Mouse (Mus musculus) intestine, postnatal 0 days (tissue): ENCODE measurements around the gene Ubqln4. TPM values are rescaled to one million over a fixed set of nuclear protein-coding genes. Genes with fewer than 3 reads are reported as not detected.

ENCODE experiments used
- ATAC-seq: fragments of 200-750 bp; cut with Nextera tagmentation; 2 replicates; pipeline ENCODE4 v1.8.0; 2017; ENCODE audit warnings: mild to moderate bottlenecking, moderate TSS enrichment, moderate library complexity
- H3K27ac ChIP-seq: fragments of 300-500 bp; sonication (generic); 2 replicates; pipeline ENCODE4 v1.5.1; 2014; ENCODE audit warnings: mild to moderate bottlenecking, low read depth, low read length, moderate library complexity
- H3K27me3 ChIP-seq: fragments of 300-500 bp; sonication (generic); replicated peaks from 2 replicates; pipeline ENCODE4 v1.6.1; 2014; ENCODE audit warnings: low read length, mixed read lengths; ENCODE audit not compliant: control insufficient read depth, insufficient read depth
- H3K36me3 ChIP-seq: fragments of 300-500 bp; sonication (generic); 2 replicates; pipeline ENCODE4 v1.6.1; 2014; ENCODE audit warnings: mild to moderate bottlenecking, moderate library complexity; ENCODE audit not compliant: control insufficient read depth, insufficient read depth
- H3K4me1 ChIP-seq: fragments of 300-500 bp; sonication (generic); replicated peaks from 2 replicates; pipeline ENCODE4 v1.6.1; 2014; ENCODE audit warnings: antibody characterized with exemption, low read length, mixed read lengths; ENCODE audit not compliant: control insufficient read depth, insufficient read depth
- H3K4me2 ChIP-seq: fragments of 300-500 bp; sonication (generic); replicated peaks from 2 replicates; pipeline ENCODE4 v1.6.1; 2014; ENCODE audit warnings: low read depth, mild to moderate bottlenecking, moderate library complexity
- H3K4me3 ChIP-seq: fragments of 300-500 bp; sonication (generic); 2 replicates; pipeline ENCODE4 v1.5.1; 2014; ENCODE audit warnings: low read depth, low read length
- H3K9ac ChIP-seq: fragments of 300-500 bp; sonication (generic); 2 replicates; pipeline ENCODE4 v1.6.1; 2014; ENCODE audit warnings: mild to moderate bottlenecking, low read depth, low read length
- H3K9me3 ChIP-seq: fragments of 300-500 bp; sonication (generic); 2 replicates; pipeline ENCODE4 v1.6.1; 2016; ENCODE audit warnings: mixed run types; ENCODE audit not compliant: control insufficient read depth
- CTCF ChIP-seq: sonication (generic); IDR thresholded peaks from 2 replicates; pipeline ENCODE4 v1.5.1; 2016; ENCODE audit warnings: low read depth, mild to moderate bottlenecking, control low read depth, antibody characterized with exemption, moderate library complexity
- WGBS: fragments of 180-500 bp; shearing (Covaris S2); extraction: QIAGEN DNeasy Blood & Tissue Kit; methylation state at CpG from one replicate; pipeline ENCODE4 v1.1.7; 2014; 5-methylcytosine and 5-hydroxymethylcytosine counted together
- polyA plus RNA-seq: library from polyadenylated mRNA; unstranded; fragments of >200 nt; fragmentation: Nextera tagmentation; extraction: Ambion mirVana; gene quantifications from 2 replicates; pipeline ENCODE4 v1.2.1, GENCODE M21; 2015

Gene Ubqln4
- polyA plus RNA-seq, 1 experiment from 2014 or later, result 17.3 TPM

GRCm38 (mm10) chr3:88510421-88511289 is 42.9 kb upstream of the Ubqln4 start:
- H3K9me3 ChIP-seq, result no peaks in the 10 kb centered on the region
- no peak for ATAC-seq
- no peaks in the 10 kb centered on the region for H3K27me3 ChIP-seq
- no peak for TF ChIP-seq CTCF
- H3K4me3 ChIP-seq, result peak overlapping the region; percentile 29
- peak overlapping the region; percentile 80 for H3K27ac ChIP-seq
- H3K4me1 ChIP-seq, result peaks cover 24% of the 10 kb centered on the region
- H3K9ac ChIP-seq, result no peak overlapping the region; the same call in 1 of the 2 replicates
- 48% methylated on average over 13 of the region's 13 CpGs for WGBS
- H3K4me2 ChIP-seq, result peak overlapping the region; percentile 65
- no peaks in the 10 kb centered on the region for H3K36me3 ChIP-seq

- H3K27me3 ChIP-seq, result no peaks in the 10 kb centered on the region
- H3K9me3 ChIP-seq, result no peaks in the 10 kb centered on the region
- no peak overlapping the region for H3K4me3 ChIP-seq
- H3K4me2 ChIP-seq, result no peak overlapping the region
- peaks cover 25% of the 10 kb centered on the region for H3K4me1 ChIP-seq
- WGBS, result 65% methylated on average over 4 of the region's 4 CpGs
- H3K9ac ChIP-seq, result no peak overlapping the region
- TF ChIP-seq CTCF, result peak; percentile 31; the same call in 1 of the 2 replicates
- H3K27ac ChIP-seq, result no peak overlapping the region
- no peaks in the 10 kb centered on the region for H3K36me3 ChIP-seq
- ATAC-seq, result no peak
These were observed 42.0 kb upstream of the Ubqln4 start for GRCm38 (mm10) chr3:88511559-88511958.

GRCm38 (mm10) chr3:88512141-88512895 is 41.2 kb upstream of the Ubqln4 start:
- Histone ChIP-seq H3K9me3 (no peaks in the 10 kb centered on the region), H3K36me3 (no peaks in the 10 kb centered on the region), H3K27ac (peak overlapping the region; percentile 28; the same call in 1 of the 2 replicates), H3K4me1 (peaks cover 25% of the 10 kb centered on the region), H3K9ac (no peak overlapping the region), H3K27me3 (no peaks in the 10 kb centered on the region), H3K4me3 (no peak overlapping the region), H3K4me2 (peak overlapping the region; percentile 38; the same call in 1 of the 2 replicates)
- ATAC-seq, result no peak
- 31% methylated on average over 6 of the region's 6 CpGs for WGBS
- no peak for TF ChIP-seq CTCF

GRCm38 (mm10) chr3:88512896-88513545 is 40.5 kb upstream of the Ubqln4 start:
- no peaks in the 10 kb centered on the region for H3K27me3 ChIP-seq
- H3K4me2 ChIP-seq, result peak overlapping the region; percentile 38
- no peak for ATAC-seq
- no peak overlapping the region for H3K9ac ChIP-seq
- WGBS, result 36% methylated on average over 12 of the region's 15 CpGs
- H3K27ac ChIP-seq, result peak overlapping the region; percentile 46
- H3K4me3 ChIP-seq, result no peak overlapping the region
- peaks cover 25% of the 10 kb centered on the region for H3K4me1 ChIP-seq
- TF ChIP-seq CTCF, result no peak
- H3K36me3 ChIP-seq, result no peaks in the 10 kb centered on the region
- no peaks in the 10 kb centered on the region for H3K9me3 ChIP-seq

GRCm38 (mm10) chr3:88513546-88514115 is 39.9 kb upstream of the Ubqln4 start:
- Histone ChIP-seq H3K27me3 (no peaks in the 10 kb centered on the region), H3K27ac (peak overlapping the region; percentile 46), H3K4me1 (peaks cover 25% of the 10 kb centered on the region), H3K9ac (no peak overlapping the region), H3K4me3 (no peak overlapping the region), H3K9me3 (no peaks in the 10 kb centered on the region), H3K4me2 (peak overlapping the region; percentile 10; the same call in 1 of the 2 replicates), H3K36me3 (no peaks in the 10 kb centered on the region)
- WGBS, result 45% methylated on average over 7 of the region's 7 CpGs
- no peak for TF ChIP-seq CTCF
- no peak for ATAC-seq
